Mouse (Mus musculus) adrenal gland, postnatal 4 days (tissue): ENCODE measurements around the gene Sucla2. TPM values are rescaled to one million over a fixed set of nuclear protein-coding genes. Genes with fewer than 3 reads are reported as not detected.
"Not testable (repeated sequence)": the region's sequence is repeated elsewhere in the genome, so short reads cannot be mapped to it uniquely, and the experiment has no call there.

Experiments
- DNase-seq, 2 experiments: peaks; one replicate each; pipeline ENCODE4 v3.0.0; 2021 to 2022; ENCODE audit warnings: low spot score in 2 of 2, mixed read lengths in 2 of 2
- total RNA-seq, 2 experiments: library from RNA; stranded (reverse); gene quantifications; 2 replicates each; pipeline ENCODE4 v1.2.3; 2021

The Sucla2 gene
- total RNA-seq, 2 experiments from 2014 or later: 205 to 240 TPM

DNA sequence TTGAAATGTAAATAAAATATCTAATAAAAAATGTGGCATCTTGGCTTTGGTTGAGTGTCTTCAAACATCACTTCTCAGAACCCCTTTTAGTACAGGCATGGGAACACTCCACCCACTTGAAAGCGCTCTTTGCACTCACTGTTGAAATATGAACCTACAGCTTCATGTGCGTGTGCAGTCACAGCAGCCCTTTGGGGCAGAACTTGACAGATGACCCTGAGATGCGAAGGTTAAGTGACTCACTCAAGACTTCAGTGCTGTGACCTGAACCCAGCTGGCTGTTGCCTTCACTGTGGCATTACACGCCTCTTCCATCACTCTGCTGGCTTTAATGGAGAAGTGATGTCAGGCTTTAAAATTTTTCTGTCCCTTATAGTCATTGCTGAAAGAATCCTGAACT lies 82.6 kb downstream of the Sucla2 start:
- no peak for DNase-seq

DNA sequence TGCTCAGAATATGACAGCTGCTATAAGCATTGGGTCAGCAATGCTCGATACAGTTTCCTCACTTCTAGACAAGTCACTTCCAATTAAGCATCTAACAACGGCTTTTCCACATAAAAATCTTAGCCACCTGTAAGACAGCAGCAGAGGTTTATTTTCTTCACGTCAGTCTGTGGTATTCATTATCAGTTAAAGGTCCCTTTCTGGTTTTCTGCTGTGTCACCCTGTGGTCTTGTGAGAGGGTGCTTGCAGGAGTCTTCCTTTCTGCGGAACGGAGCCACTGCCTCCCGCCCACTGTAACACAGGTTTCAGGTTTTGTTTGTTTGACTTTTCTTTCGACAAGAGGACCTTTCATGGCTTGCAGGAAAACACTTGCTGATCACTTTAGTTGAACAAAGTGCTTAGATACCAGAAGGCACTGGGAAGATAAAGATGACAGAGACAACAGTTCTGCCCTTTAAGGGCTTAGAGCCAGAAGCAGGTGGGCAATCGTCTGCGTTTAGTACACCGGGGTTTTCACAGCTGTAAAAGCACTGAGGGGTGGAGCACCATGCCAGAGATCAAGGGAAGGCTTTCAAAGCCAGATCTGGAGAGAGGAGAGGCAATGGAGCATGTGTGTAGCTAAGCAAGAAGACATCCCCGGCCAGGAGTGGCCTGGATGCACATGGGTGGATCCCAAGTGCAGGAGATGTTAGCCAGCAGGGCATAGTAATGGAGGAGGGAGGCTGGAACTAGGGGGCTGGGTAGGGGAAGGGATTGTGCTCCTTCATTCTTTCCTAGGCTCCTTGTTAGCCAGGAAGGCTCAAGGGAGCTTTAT lies 83.8 kb downstream of the Sucla2 start:
- DNase-seq: no peak

- not testable (repeated sequence) for DNase-seq
Measured at GRCm38 (mm10) chr14:73614961-73615360, 89.8 kb downstream of the Sucla2 start.

DNA sequence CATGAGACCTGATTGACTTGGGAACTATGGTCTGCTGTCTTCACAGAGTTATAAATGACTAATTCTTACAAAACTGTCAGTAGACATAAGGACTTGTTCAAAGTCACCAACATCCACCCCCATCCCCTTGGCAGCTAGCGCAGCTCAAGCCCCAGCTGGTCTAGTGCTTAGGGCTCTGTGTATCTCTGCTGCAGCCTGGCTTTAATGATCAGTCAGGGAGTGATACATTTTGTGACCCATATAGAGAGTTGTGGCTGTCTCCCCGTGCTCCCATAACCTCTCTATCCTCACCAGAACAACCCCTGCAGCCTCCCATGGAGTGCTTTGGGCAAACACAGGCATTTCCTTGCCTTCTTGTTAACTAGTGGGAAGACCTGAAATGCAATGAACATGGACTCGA lies 95.8 kb downstream of the Sucla2 start:
- no peak for DNase-seq

GRCm38 (mm10) chr14:73622988-73623387 lies 97.9 kb downstream of the Sucla2 start:
- DNase-seq: no peak

GRCm38 (mm10) chr14:73625469-73625868 lies 100.3 kb downstream of the Sucla2 start:
- no peak for DNase-seq

GRCm38 (mm10) chr14:73631511-73631910 lies 106.4 kb downstream of the Sucla2 start:
- no peak for DNase-seq

GRCm38 (mm10) chr14:73632648-73633263 lies 107.6 kb downstream of the Sucla2 start:
- DNase-seq: no peak

DNA sequence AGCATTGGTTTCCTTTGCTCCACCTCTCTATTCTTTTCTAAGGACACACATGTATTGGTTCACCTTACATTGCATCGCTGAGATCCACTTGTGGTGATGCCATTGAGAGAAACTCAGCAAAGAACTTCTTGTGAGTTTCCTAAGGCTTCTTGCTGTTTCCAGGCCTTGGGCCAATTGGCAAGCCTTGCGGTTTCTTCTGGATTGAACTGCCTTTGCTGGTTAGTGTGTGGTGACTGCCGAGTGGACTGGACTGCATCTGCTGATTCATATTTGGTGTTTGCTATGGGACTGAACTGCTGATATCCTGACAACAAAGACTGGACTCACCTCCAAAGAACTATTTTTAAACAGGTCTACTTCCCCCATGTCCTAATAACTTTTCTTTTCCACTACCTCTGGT lies 109.2 kb downstream of the Sucla2 start:
- DNase-seq: no peak

DNA sequence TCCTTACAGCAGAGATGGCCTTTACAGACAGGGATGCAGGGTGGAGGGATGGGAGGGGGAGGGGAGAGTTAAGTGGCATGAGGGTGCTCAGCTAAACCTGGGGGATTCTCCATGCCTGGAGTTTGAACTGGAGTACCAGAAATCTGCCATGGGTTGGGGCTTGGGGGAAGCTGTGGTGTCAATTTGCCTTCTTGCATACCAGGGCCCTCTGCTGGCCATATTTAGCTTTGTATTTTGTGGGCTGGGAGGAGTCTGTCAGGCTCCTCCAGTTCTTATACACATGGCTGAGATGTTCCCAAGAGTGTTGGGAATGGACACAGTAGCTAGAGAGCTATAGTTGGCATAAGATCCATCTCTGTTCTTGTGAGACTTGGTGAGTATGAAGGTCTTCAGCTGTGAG lies 112.3 kb downstream of the Sucla2 start:
- DNase-seq: no peak

Other genes with a start within 250 kb of the Sucla2 start
- gene Rb1, start 199.5 kb upstream of the Sucla2 start, total RNA-seq: 10 to 100 TPM; 16.1 to 23.7 TPM
- 100 to 1,000 TPM; 885 to 908 TPM for gene Itm2b, start 140.0 kb upstream of the Sucla2 start, total RNA-seq
- gene Med4, start 15.3 kb upstream of the Sucla2 start, total RNA-seq: 10 to 100 TPM; 36.2 to 38.5 TPM
- 1 to 10 TPM; 5.0 to 7.0 TPM for gene Nudt15, start 22.9 kb downstream of the Sucla2 start, total RNA-seq
- gene Gm21750, start 135.9 kb downstream of the Sucla2 start, total RNA-seq: not detected